Mouse (Mus musculus): ENCODE data around the gene Zbtb4. TPM values are rescaled to one million over a fixed set of nuclear protein-coding genes. Genes with fewer than 3 reads are reported as not detected.

Gene Zbtb4
- polyA plus RNA-seq, 1 experiment = 35.6 TPM

DNA sequence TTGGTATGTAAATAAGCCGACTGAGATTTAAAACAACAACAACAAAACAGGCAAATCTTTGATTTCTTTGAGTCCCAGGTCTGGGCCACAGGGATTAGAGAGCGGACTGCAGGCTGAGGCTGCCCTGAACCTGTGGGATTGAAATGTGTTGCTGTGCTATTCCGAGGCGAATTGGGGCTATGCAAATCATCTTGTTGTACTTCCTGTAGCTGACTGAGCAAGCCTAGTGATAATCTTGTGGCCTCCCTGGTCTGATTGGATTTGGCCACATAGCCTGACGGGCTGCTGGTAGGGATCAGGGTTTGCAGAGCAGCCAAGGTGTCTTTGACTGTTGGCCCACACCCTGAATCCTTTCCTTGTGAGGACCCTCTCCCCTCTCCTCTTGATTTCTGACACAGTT, 9.2 kb downstream of the Zbtb4 start:
- Histone ChIP-seq H3K4me3 (ENCODE audit: control insufficient read depth, insufficient read depth, low read length) (no peak overlapping the region), H3K36me3 (ENCODE audit: control insufficient read depth, insufficient read depth, low read length) (no peaks in the 10 kb centered on the region), H3K27ac (ENCODE audit: control insufficient read depth, insufficient read depth, low read length) (no peak overlapping the region), H3K4me1 (replicated peaks; ENCODE audit: control insufficient read depth, insufficient read depth, low read length) (no peaks in the 10 kb centered on the region), H3K27me3 (ENCODE audit: control insufficient read depth, insufficient read depth, low read length) (no peaks in the 10 kb centered on the region)
- TF ChIP-seq CTCF (IDR thresholded peaks at IDR 0.05; ENCODE audit: borderline replicate concordance, control insufficient read depth, extremely low read depth, insufficient read depth, low read length, poor library complexity) (no peak), POLR2A (IDR thresholded peaks at IDR 0.05; ENCODE audit: control insufficient read depth, extremely low read depth, insufficient read depth, low read length, poor library complexity) (no peak)
- no peak for DNase-seq
- WGBS = 74% methylated on average over 5 of the region's 5 CpGs

- TF ChIP-seq POLR2A (IDR thresholded peaks at IDR 0.05; ENCODE audit: control insufficient read depth, extremely low read depth, insufficient read depth, low read length, poor library complexity) = no peak
- no peak for TF ChIP-seq CTCF (IDR thresholded peaks at IDR 0.05; ENCODE audit: borderline replicate concordance, control insufficient read depth, extremely low read depth, insufficient read depth, low read length, poor library complexity)
- H3K4me1 ChIP-seq (replicated peaks; ENCODE audit: control insufficient read depth, insufficient read depth, low read length) = no peaks in the 10 kb centered on the region
- 97% methylated on average over 10 of the region's 10 CpGs for WGBS
- no peaks in the 10 kb centered on the region for H3K27me3 ChIP-seq (ENCODE audit: control insufficient read depth, insufficient read depth, low read length)
- DNase-seq = no peak
- no peak overlapping the region for H3K27ac ChIP-seq (ENCODE audit: control insufficient read depth, insufficient read depth, low read length)
- no peaks in the 10 kb centered on the region for H3K36me3 ChIP-seq (ENCODE audit: control insufficient read depth, insufficient read depth, low read length)
- no peak overlapping the region for H3K4me3 ChIP-seq (ENCODE audit: control insufficient read depth, insufficient read depth, low read length)
Measured at GRCm38 (mm10) chr11:69775716-69776115, 10.0 kb downstream of the Zbtb4 start.

DNA sequence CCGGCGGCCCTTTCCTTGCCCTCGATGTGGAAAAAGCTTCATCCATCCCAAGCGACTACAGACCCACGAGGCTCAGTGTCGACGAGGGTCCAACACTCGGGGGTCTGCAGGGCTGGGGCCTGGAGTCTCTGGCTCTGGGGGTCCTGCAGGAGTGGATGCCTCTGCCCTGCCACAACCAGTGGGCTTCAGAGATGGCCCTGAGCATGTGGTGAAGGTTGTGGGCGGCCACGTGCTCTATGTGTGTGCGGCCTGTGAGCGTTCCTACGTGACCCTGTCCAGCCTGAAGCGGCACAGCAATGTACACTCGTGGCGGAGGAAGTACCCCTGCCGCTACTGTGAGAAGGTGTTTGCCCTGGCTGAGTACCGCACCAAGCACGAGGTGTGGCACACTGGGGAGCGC, 10.8 kb downstream of the Zbtb4 start:
- TF ChIP-seq POLR2A (IDR thresholded peaks at IDR 0.05; ENCODE audit: control insufficient read depth, extremely low read depth, insufficient read depth, low read length, poor library complexity) (no peak), CTCF (IDR thresholded peaks at IDR 0.05; ENCODE audit: borderline replicate concordance, control insufficient read depth, extremely low read depth, insufficient read depth, low read length, poor library complexity) (no peak)
- DNase-seq = no peak
- no peaks in the 10 kb centered on the region for H3K27me3 ChIP-seq (ENCODE audit: control insufficient read depth, insufficient read depth, low read length)
- H3K4me3 ChIP-seq (ENCODE audit: control insufficient read depth, insufficient read depth, low read length) = no peak overlapping the region
- H3K27ac ChIP-seq (ENCODE audit: control insufficient read depth, insufficient read depth, low read length) = no peak overlapping the region
- no peaks in the 10 kb centered on the region for H3K36me3 ChIP-seq (ENCODE audit: control insufficient read depth, insufficient read depth, low read length)
- 94% methylated on average over 20 of the region's 20 CpGs for WGBS
- H3K4me1 ChIP-seq (replicated peaks; ENCODE audit: control insufficient read depth, insufficient read depth, low read length) = no peaks in the 10 kb centered on the region

GRCm38 (mm10) chr11:69777504-69778257, 12.0 kb downstream of the Zbtb4 start:
- WGBS = 73% methylated on average over 26 of the region's 26 CpGs
- DNase-seq = no peak
- Histone ChIP-seq H3K4me3 (ENCODE audit: control insufficient read depth, insufficient read depth, low read length) (no peak overlapping the region), H3K27ac (ENCODE audit: control insufficient read depth, insufficient read depth, low read length) (no peak overlapping the region), H3K27me3 (ENCODE audit: control insufficient read depth, insufficient read depth, low read length) (no peaks in the 10 kb centered on the region), H3K4me1 (replicated peaks; ENCODE audit: control insufficient read depth, insufficient read depth, low read length) (no peaks in the 10 kb centered on the region), H3K36me3 (ENCODE audit: control insufficient read depth, insufficient read depth, low read length) (no peaks in the 10 kb centered on the region)
- TF ChIP-seq CTCF (IDR thresholded peaks at IDR 0.05; ENCODE audit: borderline replicate concordance, control insufficient read depth, extremely low read depth, insufficient read depth, low read length, poor library complexity) = no peak
- no peak for TF ChIP-seq POLR2A (IDR thresholded peaks at IDR 0.05; ENCODE audit: control insufficient read depth, extremely low read depth, insufficient read depth, low read length, poor library complexity)

GRCm38 (mm10) chr11:69778258-69778982, 12.7 kb downstream of the Zbtb4 start:
- no peak overlapping the region for H3K4me3 ChIP-seq (ENCODE audit: control insufficient read depth, insufficient read depth, low read length)
- H3K4me1 ChIP-seq (replicated peaks; ENCODE audit: control insufficient read depth, insufficient read depth, low read length) = no peaks in the 10 kb centered on the region
- WGBS = 83% methylated on average over 23 of the region's 23 CpGs
- H3K27ac ChIP-seq (ENCODE audit: control insufficient read depth, insufficient read depth, low read length) = no peak overlapping the region
- TF ChIP-seq CTCF (IDR thresholded peaks at IDR 0.05; ENCODE audit: borderline replicate concordance, control insufficient read depth, extremely low read depth, insufficient read depth, low read length, poor library complexity) (no peak), POLR2A (IDR thresholded peaks at IDR 0.05; ENCODE audit: control insufficient read depth, extremely low read depth, insufficient read depth, low read length, poor library complexity) (no peak)
- no peaks in the 10 kb centered on the region for H3K27me3 ChIP-seq (ENCODE audit: control insufficient read depth, insufficient read depth, low read length)
- no peaks in the 10 kb centered on the region for H3K36me3 ChIP-seq (ENCODE audit: control insufficient read depth, insufficient read depth, low read length)
- no peak for DNase-seq

- no peak overlapping the region for H3K4me3 ChIP-seq (ENCODE audit: control insufficient read depth, insufficient read depth, low read length)
- H3K4me1 ChIP-seq (replicated peaks; ENCODE audit: control insufficient read depth, insufficient read depth, low read length) = no peaks in the 10 kb centered on the region
- no peak for DNase-seq
- 91% methylated on average over 7 of the region's 7 CpGs for WGBS
- no peaks in the 10 kb centered on the region for H3K36me3 ChIP-seq (ENCODE audit: control insufficient read depth, insufficient read depth, low read length)
- TF ChIP-seq CTCF (IDR thresholded peaks at IDR 0.05; ENCODE audit: borderline replicate concordance, control insufficient read depth, extremely low read depth, insufficient read depth, low read length, poor library complexity) (no peak), POLR2A (IDR thresholded peaks at IDR 0.05; ENCODE audit: control insufficient read depth, extremely low read depth, insufficient read depth, low read length, poor library complexity) (no peak)
- no peaks in the 10 kb centered on the region for H3K27me3 ChIP-seq (ENCODE audit: control insufficient read depth, insufficient read depth, low read length)
- no peak overlapping the region for H3K27ac ChIP-seq (ENCODE audit: control insufficient read depth, insufficient read depth, low read length)
Measured at GRCm38 (mm10) chr11:69778985-69779384, 13.3 kb downstream of the Zbtb4 start.

Data from thymus, adult 2 months (tissue).